Mouse (Mus musculus): ENCODE data around the gene Schip1.

- no peak for TF ChIP-seq GATA1 (IDR thresholded peaks at IDR 0.05; ENCODE audit: low read length)
- TF ChIP-seq TAL1 (IDR thresholded peaks at IDR 0.05; ENCODE audit: low read length) = peak; percentile 30; the same call in 1 of the 3 replicates
These were observed 435.0 kb downstream of the Schip1 start for GRCm38 (mm10) chr3:68499532-68500152.
